Mouse (Mus musculus): Measurements from ENCODE around the gene Pcgf5.

GRCm38 (mm10) chr19:36439894-36440714 lies 92.0 kb downstream of the Pcgf5 start:
- peak; percentile 75 for TF ChIP-seq CTCF (conservative IDR thresholded peaks at IDR 0.05; ENCODE audit: low read length)
- no peak for TF ChIP-seq POU5F1 (IDR thresholded peaks at IDR 0.05; ENCODE audit: borderline replicate concordance, low read length)
- no peak for TF ChIP-seq NANOG (IDR thresholded peaks at IDR 0.05; ENCODE audit: borderline replicate concordance, low read length)

Measured in E14TG2a.4 (cell line).